Mouse (Mus musculus) midbrain, postnatal 0 days (tissue): Measurements from ENCODE around the gene Gm10134. TPM values are rescaled to one million over a fixed set of nuclear protein-coding genes. Genes with fewer than 3 reads are reported as not detected.

Experiments
- ATAC-seq: fragments of 200-750 bp; cut with Nextera tagmentation; 2 replicates; pipeline ENCODE4 v1.8.0; 2017; ENCODE audit warnings: moderate number of reproducible peaks, mild to moderate bottlenecking, moderate TSS enrichment, moderate library complexity; ENCODE audit not compliant: low FRiP score
- DNase-seq: peaks from one replicate; pipeline ENCODE4 v3.0.0-alpha.2; 2015; ENCODE audit warnings: low spot score
- H3K27ac ChIP-seq: fragments of 300-500 bp; sonication (generic); 2 replicates; pipeline ENCODE4 v1.5.1; 2014; ENCODE audit warnings: low read depth, mild to moderate bottlenecking, low read length, mixed read lengths
- H3K27me3 ChIP-seq: fragments of 300-500 bp; sonication (generic); 2 replicates; pipeline ENCODE4 v1.6.1; 2014; ENCODE audit warnings: low read length, control low read depth, mixed read lengths; ENCODE audit not compliant: insufficient read depth
- H3K36me3 ChIP-seq: fragments of 300-500 bp; sonication (generic); 2 replicates; pipeline ENCODE4 v1.6.1; 2014; ENCODE audit warnings: low read length, control low read depth, mixed read lengths; ENCODE audit not compliant: insufficient read depth
- H3K4me1 ChIP-seq: fragments of 300-500 bp; sonication (generic); 2 replicates; pipeline ENCODE4 v1.6.1; 2014; ENCODE audit warnings: mild to moderate bottlenecking, control low read depth, antibody characterized with exemption, low read length, mixed read lengths; ENCODE audit not compliant: insufficient read depth
- H3K4me2 ChIP-seq: fragments of 300-500 bp; sonication (generic); 2 replicates; pipeline ENCODE4 v1.6.1; 2014; ENCODE audit warnings: low read depth, mild to moderate bottlenecking, low read length, mixed read lengths; ENCODE audit not compliant: poor library complexity, severe bottlenecking
- H3K4me3 ChIP-seq: fragments of 300-500 bp; sonication (generic); 2 replicates; pipeline ENCODE4 v1.5.1; 2014; ENCODE audit warnings: low read depth, mild to moderate bottlenecking, low read length, moderate library complexity
- H3K9ac ChIP-seq: fragments of 300-500 bp; sonication (generic); replicated peaks from 2 replicates; pipeline ENCODE4 v1.6.1; 2014; ENCODE audit warnings: mild to moderate bottlenecking, low read length, moderate library complexity, mixed read lengths; ENCODE audit not compliant: poor library complexity, severe bottlenecking
- H3K9me3 ChIP-seq: fragments of 300-500 bp; sonication (generic); 2 replicates; pipeline ENCODE4 v1.6.1; 2016; ENCODE audit warnings: low read length, control low read depth
- CTCF ChIP-seq: IDR thresholded peaks from 2 replicates; pipeline ENCODE4 v1.5.1; 2016; ENCODE audit warnings: antibody characterized with exemption, mild to moderate bottlenecking
- WGBS: fragments of 180-500 bp; shearing (Covaris S2); extraction: QIAGEN DNeasy Blood & Tissue Kit; methylation state at CpG from one replicate; pipeline ENCODE4 v1.1.7; 2014; 5-methylcytosine and 5-hydroxymethylcytosine counted together
- polyA plus RNA-seq: library from polyadenylated mRNA; unstranded; fragments of >200 nt; fragmentation: Nextera tagmentation; extraction: Ambion mirVana; gene quantifications from 2 replicates; pipeline ENCODE4 v1.2.1, GENCODE M21; 2015
- total RNA-seq: library from RNA; depleted of rRNA; stranded (reverse); fragments of >200 nt; gene quantifications from 2 replicates; pipeline ENCODE4 v1.2.3, GENCODE M21; 2014

Gm10134 gene
- total and polyA plus RNA-seq, 2 experiments from 2014 or later: 3.6 TPM; not detected in 1

GRCm38 (mm10) chr2:28479208-28480204, 26.4 kb upstream of the Gm10134 start:
- Histone ChIP-seq H3K9ac (no peak overlapping the region), H3K27me3 (no peaks in the 10 kb centered on the region), H3K9me3 (no peaks in the 10 kb centered on the region), H3K27ac (no peak overlapping the region; the same call in 1 of the 2 replicates), H3K4me1 (no peaks in the 10 kb centered on the region), H3K4me2 (no peak overlapping the region), H3K4me3 (no peak overlapping the region), H3K36me3 (no peaks in the 10 kb centered on the region)
- ATAC-seq (no peak), DNase-seq (no peak)
- WGBS: 80% methylated on average over 20 of the region's 20 CpGs
- TF ChIP-seq CTCF: no peak

GRCm38 (mm10) chr2:28483861-28484260, 22.0 kb upstream of the Gm10134 start:
- no peak overlapping the region for H3K27ac ChIP-seq
- no peaks in the 10 kb centered on the region for H3K27me3 ChIP-seq
- DNase-seq (no peak), ATAC-seq (no peak)
- no peaks in the 10 kb centered on the region for H3K36me3 ChIP-seq
- TF ChIP-seq CTCF: no peak
- H3K4me2 ChIP-seq: no peak overlapping the region
- H3K9ac ChIP-seq: no peak overlapping the region
- no peaks in the 10 kb centered on the region for H3K9me3 ChIP-seq
- H3K4me3 ChIP-seq: no peak overlapping the region
- 95% methylated on average over 2 of the region's 2 CpGs for WGBS
- H3K4me1 ChIP-seq: no peaks in the 10 kb centered on the region

- ATAC-seq: no peak
- no peak overlapping the region for H3K27ac ChIP-seq
- WGBS: 77% methylated on average over 2 of the region's 2 CpGs
- H3K36me3 ChIP-seq: no peaks in the 10 kb centered on the region
- no peaks in the 10 kb centered on the region for H3K9me3 ChIP-seq
- no peaks in the 10 kb centered on the region for H3K4me1 ChIP-seq
- TF ChIP-seq CTCF: no peak
- no peak overlapping the region for H3K9ac ChIP-seq
- H3K4me3 ChIP-seq: no peak overlapping the region
- DNase-seq: no peak
- no peaks in the 10 kb centered on the region for H3K27me3 ChIP-seq
- no peak overlapping the region for H3K4me2 ChIP-seq
These were observed 11.4 kb upstream of the Gm10134 start for GRCm38 (mm10) chr2:28494521-28494920.

- no peaks in the 10 kb centered on the region for H3K9me3 ChIP-seq
- H3K27me3 ChIP-seq: no peaks in the 10 kb centered on the region
- 85% methylated on average over 14 of the region's 14 CpGs for WGBS
- no peak for ATAC-seq
- no peak overlapping the region for H3K4me3 ChIP-seq
- no peak overlapping the region for H3K9ac ChIP-seq
- no peaks in the 10 kb centered on the region for H3K36me3 ChIP-seq
- H3K4me2 ChIP-seq: no peak overlapping the region
- peak; percentile 46 for DNase-seq
- TF ChIP-seq CTCF: peak; percentile 60
- H3K27ac ChIP-seq: no peak overlapping the region
- no peaks in the 10 kb centered on the region for H3K4me1 ChIP-seq
These were observed 10.6 kb upstream of the Gm10134 start for GRCm38 (mm10) chr2:28495207-28495756.

- Histone ChIP-seq H3K27me3 (no peaks in the 10 kb centered on the region), H3K9me3 (no peaks in the 10 kb centered on the region), H3K36me3 (no peaks in the 10 kb centered on the region), H3K4me3 (no peak overlapping the region), H3K27ac (no peak overlapping the region), H3K9ac (no peak overlapping the region), H3K4me1 (no peaks in the 10 kb centered on the region), H3K4me2 (no peak overlapping the region)
- DNase-seq (no peak), ATAC-seq (no peak)
- WGBS: 84% methylated on average over 16 of the region's 16 CpGs
- TF ChIP-seq CTCF: no peak
These were observed 9.9 kb upstream of the Gm10134 start for GRCm38 (mm10) chr2:28495801-28496595.
